Mouse (Mus musculus) hindbrain, embryonic 11.5 days (tissue): ENCODE measurements at regions not wholly inside any gene's neighbourhood (a gene's known extent, or its start where the extent isn't known, plus 50 kb on each side); places are given as distances from the start of the nearest gene placed in this dataset. TPM values are rescaled to one million over a fixed set of nuclear protein-coding genes. Genes with fewer than 3 reads are reported as not detected.

Experiments
- ATAC-seq: fragments of 200-750 bp; cut with Nextera tagmentation; 2 replicates; pipeline ENCODE4 v1.8.0; 2017; ENCODE audit warnings: mild to moderate bottlenecking, moderate TSS enrichment, moderate library complexity; ENCODE audit not compliant: low FRiP score
- DNase-seq: peaks from one replicate; pipeline ENCODE4 v3.0.0-alpha.2; 2015; ENCODE audit warnings: low spot score
- H3K27ac ChIP-seq: fragments of 300-500 bp; sonication (generic); 2 replicates; pipeline ENCODE4 v1.5.1; 2014; ENCODE audit warnings: mild to moderate bottlenecking, low read depth, low read length
- H3K27me3 ChIP-seq: fragments of 300-500 bp; sonication (generic); 2 replicates; pipeline ENCODE4 v1.6.1; 2014; ENCODE audit warnings: mild to moderate bottlenecking, low read length, moderate library complexity, mixed read lengths; ENCODE audit not compliant: control insufficient read depth, insufficient read depth
- H3K36me3 ChIP-seq: fragments of 300-500 bp; sonication (generic); 2 replicates; pipeline ENCODE4 v1.6.1; 2014; ENCODE audit warnings: mild to moderate bottlenecking, low read length, moderate library complexity, mixed read lengths; ENCODE audit not compliant: control insufficient read depth, insufficient read depth
- H3K4me1 ChIP-seq: fragments of 300-500 bp; sonication (generic); replicated peaks from 2 replicates; pipeline ENCODE4 v1.6.1; 2014; ENCODE audit warnings: low read length, mixed read lengths; ENCODE audit not compliant: control insufficient read depth, insufficient read depth
- H3K4me2 ChIP-seq: fragments of 300-500 bp; sonication (generic); replicated peaks from 2 replicates; pipeline ENCODE4 v1.6.1; 2014; ENCODE audit warnings: mild to moderate bottlenecking, low read depth, low read length
- H3K4me3 ChIP-seq: fragments of 300-500 bp; sonication (generic); 2 replicates; pipeline ENCODE4 v1.5.1; 2014; ENCODE audit warnings: low read depth, low read length
- H3K9ac ChIP-seq: fragments of 300-500 bp; sonication (generic); 2 replicates; pipeline ENCODE4 v1.6.1; 2014; ENCODE audit warnings: low read depth, low read length
- H3K9me3 ChIP-seq: fragments of 300-500 bp; sonication (generic); 2 replicates; pipeline ENCODE4 v1.6.1; 2016; ENCODE audit warnings: low read length; ENCODE audit not compliant: control insufficient read depth
- WGBS: fragments of 180-500 bp; shearing (Covaris S2); extraction: QIAGEN DNeasy Blood & Tissue Kit; methylation state at CpG from one replicate; pipeline ENCODE4 v1.1.7; 2014; 5-methylcytosine and 5-hydroxymethylcytosine counted together
- microRNA counts: library from miRNA; unstranded; fragments of <30 nt; microRNA quantifications from one replicate; lab custom pipeline; 2015

DNA sequence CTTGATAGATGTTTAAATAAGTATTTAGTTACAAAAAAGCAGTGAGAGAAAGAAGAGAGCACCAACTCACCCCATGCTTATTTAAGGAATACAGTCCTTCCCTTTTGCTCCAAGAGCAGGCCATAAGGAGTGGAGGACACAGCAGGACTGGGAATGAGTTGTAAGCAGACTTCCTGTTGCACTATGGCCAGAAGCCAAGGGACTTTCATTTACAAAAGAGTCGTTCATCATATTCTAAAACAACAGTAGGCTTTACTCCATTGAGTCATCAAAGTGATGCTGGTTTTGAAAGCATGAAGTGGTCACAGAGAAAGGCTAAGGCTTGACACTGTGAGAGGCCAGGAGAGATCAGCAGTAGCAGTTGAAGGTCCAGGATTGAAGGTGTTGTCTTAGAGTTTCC is 84.1 kb upstream of the Fam216b start:
- Histone ChIP-seq H3K9ac (no peak overlapping the region), H3K4me3 (no peak overlapping the region), H3K27ac (no peak overlapping the region), H3K4me2 (no peak overlapping the region), H3K36me3 (no peaks in the 10 kb centered on the region), H3K9me3 (no peaks in the 10 kb centered on the region), H3K27me3 (no peaks in the 10 kb centered on the region), H3K4me1 (no peaks in the 10 kb centered on the region)
- DNase-seq (no peak), ATAC-seq (no peak)
- 93% methylated on average over 1 of the region's 1 CpGs for WGBS

GRCm38 (mm10) chr14:78160819-78161218 is 72.0 kb upstream of the Fam216b start:
- Histone ChIP-seq H3K4me2 (no peak overlapping the region), H3K27me3 (no peaks in the 10 kb centered on the region), H3K27ac (no peak overlapping the region), H3K9ac (no peak overlapping the region), H3K4me3 (no peak overlapping the region), H3K4me1 (no peaks in the 10 kb centered on the region), H3K9me3 (no peaks in the 10 kb centered on the region), H3K36me3 (no peaks in the 10 kb centered on the region)
- DNase-seq (no peak), ATAC-seq (no peak)
- WGBS = 85% methylated on average over 3 of the region's 3 CpGs

DNA sequence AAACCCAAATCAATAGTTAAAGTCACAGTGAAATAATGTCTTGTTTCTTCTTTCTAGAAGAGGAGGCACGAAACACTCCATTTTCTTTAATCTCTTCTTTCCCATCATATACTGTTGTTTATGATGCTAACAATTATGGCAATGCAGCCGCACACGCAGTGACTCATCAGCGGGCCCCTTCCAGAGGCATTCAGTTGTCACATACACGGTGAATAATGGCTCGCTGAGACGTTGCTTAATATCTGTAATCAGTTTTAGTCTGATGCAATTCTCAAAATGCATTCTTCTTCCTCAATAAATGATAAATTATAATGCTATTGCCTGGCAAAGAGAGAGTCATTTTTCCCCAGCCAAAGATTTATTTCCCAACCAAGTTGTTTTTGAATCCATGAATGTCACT is 70.8 kb upstream of the Fam216b start:
- Histone ChIP-seq H3K9ac (no peak overlapping the region), H3K4me2 (no peak overlapping the region), H3K27ac (no peak overlapping the region), H3K9me3 (no peaks in the 10 kb centered on the region), H3K4me1 (no peaks in the 10 kb centered on the region), H3K27me3 (no peaks in the 10 kb centered on the region), H3K4me3 (no peak overlapping the region), H3K36me3 (no peaks in the 10 kb centered on the region)
- WGBS = 83% methylated on average over 7 of the region's 7 CpGs
- DNase-seq = no peak
- no peak for ATAC-seq

GRCm38 (mm10) chr14:78157660-78158059 is 68.9 kb upstream of the Fam216b start:
- DNase-seq (no peak), ATAC-seq (no peak)
- Histone ChIP-seq H3K4me1 (no peaks in the 10 kb centered on the region), H3K4me3 (no peak overlapping the region), H3K9me3 (no peaks in the 10 kb centered on the region), H3K4me2 (no peak overlapping the region), H3K27ac (no peak overlapping the region), H3K36me3 (no peaks in the 10 kb centered on the region), H3K27me3 (no peaks in the 10 kb centered on the region), H3K9ac (no peak overlapping the region)
- WGBS = 81% methylated on average over 2 of the region's 2 CpGs

- WGBS = 92% methylated on average over 1 of the region's 1 CpGs
- Histone ChIP-seq H3K36me3 (no peaks in the 10 kb centered on the region), H3K9ac (no peak overlapping the region), H3K4me2 (no peak overlapping the region), H3K9me3 (no peaks in the 10 kb centered on the region), H3K27me3 (no peaks in the 10 kb centered on the region), H3K4me3 (no peak overlapping the region), H3K4me1 (no peaks in the 10 kb centered on the region), H3K27ac (no peak overlapping the region)
- ATAC-seq (no peak), DNase-seq (no peak)
Measured at GRCm38 (mm10) chr14:78148851-78149250, 60.0 kb upstream of the Fam216b start.

DNA sequence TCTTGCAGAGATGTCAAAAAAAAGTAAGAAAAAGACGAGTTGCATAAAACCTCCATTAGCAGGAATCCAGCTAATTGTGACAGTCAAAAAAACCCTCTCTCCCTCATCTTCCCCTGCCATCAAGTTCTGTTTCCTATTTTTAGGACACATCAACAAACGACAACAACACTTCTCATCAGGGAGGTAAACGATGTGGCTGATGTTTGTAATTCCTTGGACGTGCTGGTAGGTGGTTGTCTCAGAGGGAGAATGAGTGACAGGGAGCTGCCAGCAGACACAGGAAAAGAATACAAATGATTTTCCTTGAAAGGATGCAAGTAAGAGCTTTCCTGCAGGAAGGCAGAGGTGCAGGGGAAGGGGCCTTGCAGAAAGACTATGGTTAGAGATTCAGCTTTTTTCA is 54.9 kb upstream of the Fam216b start:
- Histone ChIP-seq H3K36me3 (no peaks in the 10 kb centered on the region), H3K9me3 (no peaks in the 10 kb centered on the region), H3K4me3 (no peak overlapping the region), H3K4me1 (no peaks in the 10 kb centered on the region), H3K27ac (no peak overlapping the region), H3K9ac (no peak overlapping the region), H3K27me3 (no peaks in the 10 kb centered on the region), H3K4me2 (no peak overlapping the region)
- ATAC-seq = no peak
- WGBS = 25% methylated on average over 4 of the region's 4 CpGs
- DNase-seq = no peak

MicroRNAs in the stretch of these regions (microRNA counts, 519-probe panel; counts per million panel counts)
- microRNA mmu-miR-1971 (lab: Ali Mortazavi, UCI) = not detected
